Mouse (Mus musculus): ENCODE data around the gene Kiss1. TPM values are rescaled to one million over a fixed set of nuclear protein-coding genes. Genes with fewer than 3 reads are reported as not detected.

Kiss1 gene
- polyA plus RNA-seq, 1 experiment from 2014 or later: not detected

GRCm38 (mm10) chr1:133344357-133344756 lies 22.7 kb downstream of the Kiss1 start:
- H3K27me3 ChIP-seq (ENCODE audit: control insufficient read depth, insufficient read depth, low read length): no peaks in the 10 kb centered on the region
- ATAC-seq (ENCODE audit: low FRiP score) (no peak), DNase-seq (ENCODE audit: low spot score) (no peak)
- H3K27ac ChIP-seq (ENCODE audit: low read depth, low read length): no peak overlapping the region
- no peaks in the 10 kb centered on the region for H3K36me3 ChIP-seq (ENCODE audit: control insufficient read depth, insufficient read depth, low read length)
- H3K4me1 ChIP-seq (replicated peaks; ENCODE audit: control insufficient read depth, insufficient read depth, low read length): no peaks in the 10 kb centered on the region
- H3K9me3 ChIP-seq (ENCODE audit: control insufficient read depth, low read length): no peaks in the 10 kb centered on the region
- no peak overlapping the region for H3K4me2 ChIP-seq (replicated peaks; ENCODE audit: low read depth, low read length)
- no peak overlapping the region for H3K9ac ChIP-seq (ENCODE audit: low read depth, low read length)
- WGBS: 90% methylated on average over 2 of the region's 2 CpGs
- H3K4me3 ChIP-seq (ENCODE audit: low read depth, low read length): no peak overlapping the region

GRCm38 (mm10) chr1:133346531-133346930 lies 24.9 kb downstream of the Kiss1 start:
- Histone ChIP-seq H3K27ac (ENCODE audit: low read depth, low read length) (no peak overlapping the region), H3K27me3 (ENCODE audit: control insufficient read depth, insufficient read depth, low read length) (no peaks in the 10 kb centered on the region), H3K4me2 (replicated peaks; ENCODE audit: low read depth, low read length) (no peak overlapping the region), H3K9me3 (ENCODE audit: control insufficient read depth, low read length) (no peaks in the 10 kb centered on the region), H3K36me3 (ENCODE audit: control insufficient read depth, insufficient read depth, low read length) (no peaks in the 10 kb centered on the region), H3K4me1 (replicated peaks; ENCODE audit: control insufficient read depth, insufficient read depth, low read length) (no peaks in the 10 kb centered on the region), H3K4me3 (ENCODE audit: low read depth, low read length) (no peak overlapping the region), H3K9ac (ENCODE audit: low read depth, low read length) (no peak overlapping the region)
- ATAC-seq (ENCODE audit: low FRiP score): no peak
- DNase-seq (ENCODE audit: low spot score): no peak
- WGBS: 90% methylated on average over 9 of the region's 9 CpGs

- Histone ChIP-seq H3K4me2 (replicated peaks; ENCODE audit: low read depth, low read length) (no peak overlapping the region), H3K27me3 (ENCODE audit: control insufficient read depth, insufficient read depth, low read length) (no peaks in the 10 kb centered on the region), H3K9ac (ENCODE audit: low read depth, low read length) (no peak overlapping the region), H3K36me3 (ENCODE audit: control insufficient read depth, insufficient read depth, low read length) (no peaks in the 10 kb centered on the region), H3K4me1 (replicated peaks; ENCODE audit: control insufficient read depth, insufficient read depth, low read length) (no peaks in the 10 kb centered on the region), H3K9me3 (ENCODE audit: control insufficient read depth, low read length) (no peaks in the 10 kb centered on the region), H3K4me3 (ENCODE audit: low read depth, low read length) (no peak overlapping the region), H3K27ac (ENCODE audit: low read depth, low read length) (no peak overlapping the region)
- DNase-seq (ENCODE audit: low spot score) (no peak), ATAC-seq (ENCODE audit: low FRiP score) (no peak)
- WGBS: 79% methylated on average over 3 of the region's 3 CpGs
Measured at GRCm38 (mm10) chr1:133347226-133347625, 25.6 kb downstream of the Kiss1 start.

- Histone ChIP-seq H3K9ac (ENCODE audit: low read depth, low read length) (no peak overlapping the region), H3K4me3 (ENCODE audit: low read depth, low read length) (no peak overlapping the region), H3K9me3 (ENCODE audit: control insufficient read depth, low read length) (no peaks in the 10 kb centered on the region), H3K27me3 (ENCODE audit: control insufficient read depth, insufficient read depth, low read length) (no peaks in the 10 kb centered on the region), H3K36me3 (ENCODE audit: control insufficient read depth, insufficient read depth, low read length) (no peaks in the 10 kb centered on the region), H3K4me1 (replicated peaks; ENCODE audit: control insufficient read depth, insufficient read depth, low read length) (no peaks in the 10 kb centered on the region), H3K27ac (ENCODE audit: low read depth, low read length) (no peak overlapping the region), H3K4me2 (replicated peaks; ENCODE audit: low read depth, low read length) (no peak overlapping the region)
- ATAC-seq (ENCODE audit: low FRiP score): no peak
- WGBS: 78% methylated on average over 11 of the region's 11 CpGs
- DNase-seq (ENCODE audit: low spot score): no peak
Measured at GRCm38 (mm10) chr1:133347693-133348520, 26.2 kb downstream of the Kiss1 start.

- H3K9me3 ChIP-seq (ENCODE audit: control insufficient read depth, low read length): no peaks in the 10 kb centered on the region
- no peak within 1 kb of the TSS for H3K4me3 ChIP-seq (ENCODE audit: low read depth, low read length)
- no peaks in the 10 kb centered on the region for H3K27me3 ChIP-seq (ENCODE audit: control insufficient read depth, insufficient read depth, low read length)
- no peak for DNase-seq (ENCODE audit: low spot score)
- no peak within 1 kb of the TSS for H3K4me2 ChIP-seq (replicated peaks; ENCODE audit: low read depth, low read length)
- no peak for ATAC-seq (ENCODE audit: low FRiP score)
- H3K36me3 ChIP-seq (ENCODE audit: control insufficient read depth, insufficient read depth, low read length): no peaks in the 10 kb centered on the region
- no peaks in the 10 kb centered on the region for H3K4me1 ChIP-seq (replicated peaks; ENCODE audit: control insufficient read depth, insufficient read depth, low read length)
- H3K27ac ChIP-seq (ENCODE audit: low read depth, low read length): no peak within 1 kb of the TSS
- H3K9ac ChIP-seq (ENCODE audit: low read depth, low read length): no peak within 1 kb of the TSS
- WGBS: 91% methylated on average over 1 of the region's 1 CpGs
Measured at GRCm38 (mm10) chr1:133350210-133350609, 28.5 kb downstream of the Kiss1 start, which contains the start of gene Ren1. Gene Ren1 (plus strand): TSS chr1:133350510.

- ATAC-seq (ENCODE audit: low FRiP score) (no peak), DNase-seq (ENCODE audit: low spot score) (no peak)
- no peak overlapping the region for H3K27ac ChIP-seq (ENCODE audit: low read depth, low read length)
- H3K4me2 ChIP-seq (replicated peaks; ENCODE audit: low read depth, low read length): no peak overlapping the region
- no peaks in the 10 kb centered on the region for H3K4me1 ChIP-seq (replicated peaks; ENCODE audit: control insufficient read depth, insufficient read depth, low read length)
- WGBS: 71% methylated on average over 9 of the region's 9 CpGs
- no peak overlapping the region for H3K9ac ChIP-seq (ENCODE audit: low read depth, low read length)
- H3K9me3 ChIP-seq (ENCODE audit: control insufficient read depth, low read length): no peaks in the 10 kb centered on the region
- H3K27me3 ChIP-seq (ENCODE audit: control insufficient read depth, insufficient read depth, low read length): no peaks in the 10 kb centered on the region
- H3K4me3 ChIP-seq (ENCODE audit: low read depth, low read length): no peak overlapping the region
- no peaks in the 10 kb centered on the region for H3K36me3 ChIP-seq (ENCODE audit: control insufficient read depth, insufficient read depth, low read length)
Measured at GRCm38 (mm10) chr1:133351762-133352161, 30.1 kb downstream of the Kiss1 start.

- Histone ChIP-seq H3K4me3 (ENCODE audit: low read depth, low read length) (no peak overlapping the region), H3K4me1 (replicated peaks; ENCODE audit: control insufficient read depth, insufficient read depth, low read length) (no peaks in the 10 kb centered on the region), H3K36me3 (ENCODE audit: control insufficient read depth, insufficient read depth, low read length) (no peaks in the 10 kb centered on the region), H3K9me3 (ENCODE audit: control insufficient read depth, low read length) (no peaks in the 10 kb centered on the region), H3K4me2 (replicated peaks; ENCODE audit: low read depth, low read length) (no peak overlapping the region), H3K27ac (ENCODE audit: low read depth, low read length) (no peak overlapping the region), H3K27me3 (ENCODE audit: control insufficient read depth, insufficient read depth, low read length) (no peaks in the 10 kb centered on the region), H3K9ac (ENCODE audit: low read depth, low read length) (no peak overlapping the region)
- ATAC-seq (ENCODE audit: low FRiP score): no peak
- DNase-seq (ENCODE audit: low spot score): peak; percentile 82
- WGBS: 58% methylated on average over 12 of the region's 12 CpGs
Measured at GRCm38 (mm10) chr1:133353371-133353809, 31.7 kb downstream of the Kiss1 start.

- no peaks in the 10 kb centered on the region for H3K36me3 ChIP-seq (ENCODE audit: control insufficient read depth, insufficient read depth, low read length)
- 36% methylated on average over 5 of the region's 5 CpGs for WGBS
- H3K27ac ChIP-seq (ENCODE audit: low read depth, low read length): no peak overlapping the region
- no peaks in the 10 kb centered on the region for H3K9me3 ChIP-seq (ENCODE audit: control insufficient read depth, low read length)
- ATAC-seq (ENCODE audit: low FRiP score): no peak
- no peak overlapping the region for H3K9ac ChIP-seq (ENCODE audit: low read depth, low read length)
- no peaks in the 10 kb centered on the region for H3K27me3 ChIP-seq (ENCODE audit: control insufficient read depth, insufficient read depth, low read length)
- H3K4me2 ChIP-seq (replicated peaks; ENCODE audit: low read depth, low read length): no peak overlapping the region
- no peaks in the 10 kb centered on the region for H3K4me1 ChIP-seq (replicated peaks; ENCODE audit: control insufficient read depth, insufficient read depth, low read length)
- DNase-seq (ENCODE audit: low spot score): no peak
- no peak overlapping the region for H3K4me3 ChIP-seq (ENCODE audit: low read depth, low read length)
Measured at GRCm38 (mm10) chr1:133355469-133355868, 33.8 kb downstream of the Kiss1 start.

- Histone ChIP-seq H3K4me3 (ENCODE audit: low read depth, low read length) (no peak overlapping the region), H3K27ac (ENCODE audit: low read depth, low read length) (no peak overlapping the region), H3K9ac (ENCODE audit: low read depth, low read length) (no peak overlapping the region), H3K27me3 (ENCODE audit: control insufficient read depth, insufficient read depth, low read length) (no peaks in the 10 kb centered on the region), H3K36me3 (ENCODE audit: control insufficient read depth, insufficient read depth, low read length) (no peaks in the 10 kb centered on the region), H3K4me2 (replicated peaks; ENCODE audit: low read depth, low read length) (no peak overlapping the region), H3K9me3 (ENCODE audit: control insufficient read depth, low read length) (no peaks in the 10 kb centered on the region), H3K4me1 (replicated peaks; ENCODE audit: control insufficient read depth, insufficient read depth, low read length) (no peaks in the 10 kb centered on the region)
- ATAC-seq (ENCODE audit: low FRiP score) (no peak), DNase-seq (ENCODE audit: low spot score) (no peak)
- 59% methylated on average over 15 of the region's 15 CpGs for WGBS
Measured at GRCm38 (mm10) chr1:133355912-133356311, 34.2 kb downstream of the Kiss1 start.

Measured in hindbrain, embryonic 11.5 days (tissue).